Mouse (Mus musculus): Measurements from ENCODE around the gene 4930404H24Rik. TPM values are rescaled to one million over a fixed set of nuclear protein-coding genes. Genes with fewer than 3 reads are reported as not detected.

Gene 4930404H24Rik
- polyA plus RNA-seq (2012; rRNA removed): not detected in 2 replicates

DNA sequence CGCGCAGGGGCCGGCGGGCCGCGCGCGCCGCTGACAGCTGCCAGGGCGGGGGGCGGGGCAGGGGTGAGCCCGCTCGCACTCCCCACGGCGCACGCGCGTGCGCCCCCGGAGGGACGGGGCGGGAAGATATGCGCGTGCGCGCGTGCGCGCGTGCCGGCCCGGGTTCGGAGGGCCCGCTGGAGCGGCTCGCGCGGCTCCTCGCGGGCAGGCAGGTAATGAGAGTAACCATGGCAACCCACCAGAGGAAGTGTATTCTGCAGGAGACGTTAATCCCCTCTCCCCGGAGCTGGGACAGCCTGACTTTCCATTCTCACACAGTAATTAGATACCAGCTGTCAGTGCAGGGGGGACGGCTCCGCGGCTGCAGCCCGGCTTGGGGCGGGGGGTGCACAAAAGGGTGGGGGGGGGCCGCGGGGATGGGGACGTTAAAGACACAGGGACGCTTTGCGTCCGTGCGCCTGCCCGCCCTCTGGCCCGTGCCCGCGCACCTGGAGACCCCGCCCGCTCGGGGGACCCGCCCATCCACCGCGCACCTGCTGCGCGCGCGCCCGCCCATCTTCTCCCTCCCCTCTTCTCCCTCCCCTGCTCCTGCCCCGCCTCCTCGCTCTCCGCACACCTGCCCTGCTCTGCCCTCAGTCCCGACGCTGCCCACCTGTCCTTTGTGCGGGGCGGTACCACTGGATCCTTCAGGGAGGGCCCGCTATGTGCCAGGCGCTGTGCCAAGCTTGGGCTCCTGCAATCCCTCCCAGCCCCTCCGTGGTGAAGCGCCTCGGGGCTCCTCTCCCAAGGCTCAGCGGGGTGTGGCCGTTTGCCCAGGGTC lies at the start of gene 4930404H24Rik:
TSS of gene 4930404H24Rik (plus strand) at position 218 of the 820 bp plus-strand sequence.
- TF ChIP-seq POLR2A (IDR thresholded peaks at IDR 0.05; ENCODE audit: low read depth, low read length) (0 out of 2 replicates have a peak, but pooled peaks have one; percentile 3), CTCF (IDR thresholded peaks at IDR 0.05; ENCODE audit: extremely low read depth, insufficient read length, insufficient replicate concordance, low read depth, low read length) (no peak)
- Histone ChIP-seq H3K27ac (ENCODE audit: insufficient read depth, low read depth, low read length) (no peak within 1 kb of the TSS), H3K4me3 (ENCODE audit: low read depth, low read length) (peak within 1 kb of the TSS; percentile 94), H3K4me1 (ENCODE audit: control insufficient read depth, insufficient read depth, insufficient read length, low read length) (peaks cover 17% of the 10 kb centered on the region), H3K36me3 (ENCODE audit: control insufficient read depth, insufficient read depth, low read length) (no peaks in the 10 kb centered on the region), H3K27me3 (ENCODE audit: control insufficient read depth, insufficient read depth, low read length) (no peaks in the 10 kb centered on the region)
- 2% methylated on average over 81 of the region's 83 CpGs for WGBS

DNA sequence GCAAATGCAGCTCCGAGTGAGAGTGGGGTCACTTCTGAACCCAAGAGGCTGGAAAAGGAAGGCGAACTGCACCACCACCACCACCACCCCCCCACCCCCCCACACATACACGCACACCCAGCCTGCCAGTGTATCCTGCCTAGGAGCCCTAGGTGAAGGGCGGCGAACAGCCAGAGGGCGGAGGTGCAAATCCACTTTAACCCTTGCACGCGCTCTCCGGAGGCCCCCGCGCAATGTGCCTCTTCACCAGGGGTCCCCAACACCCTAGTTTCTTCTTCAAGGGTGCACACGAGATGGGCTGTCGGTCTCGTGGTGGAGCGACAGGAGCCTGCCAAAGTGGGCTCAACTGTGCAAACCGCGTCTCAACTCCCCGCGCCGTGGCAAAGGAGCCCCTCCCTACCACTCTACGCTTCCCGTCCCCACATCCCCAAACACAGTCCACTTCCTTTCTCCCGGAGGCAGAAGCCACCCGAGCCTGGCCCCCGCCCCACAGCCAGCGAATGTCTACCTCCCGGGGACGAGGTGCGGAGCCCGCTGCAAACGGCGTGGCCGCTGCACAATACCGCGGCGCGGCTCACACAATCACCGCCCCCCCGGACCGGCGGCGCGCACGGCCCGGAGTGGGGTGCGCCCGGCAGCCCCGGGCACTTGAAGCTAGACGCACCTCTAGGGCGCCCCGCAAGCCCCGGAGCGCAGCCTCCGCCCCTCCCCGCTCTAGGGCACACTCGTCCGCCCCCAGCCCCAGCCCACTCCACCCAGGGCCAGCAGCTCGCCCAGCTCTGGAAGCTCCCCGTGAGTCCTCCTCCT lies 49.0 kb upstream of the 4930404H24Rik start:
- Histone ChIP-seq H3K4me1 (ENCODE audit: control insufficient read depth, insufficient read depth, insufficient read length, low read length) (peaks cover 24% of the 10 kb centered on the region), H3K27ac (ENCODE audit: insufficient read depth, low read depth, low read length) (peak overlapping the region; percentile 86), H3K27me3 (ENCODE audit: control insufficient read depth, insufficient read depth, low read length) (no peaks in the 10 kb centered on the region), H3K4me3 (ENCODE audit: low read depth, low read length) (peak overlapping the region; percentile 92), H3K36me3 (ENCODE audit: control insufficient read depth, insufficient read depth, low read length) (no peaks in the 10 kb centered on the region)
- WGBS: 1% methylated on average over 59 of the region's 59 CpGs
- TF ChIP-seq POLR2A (IDR thresholded peaks at IDR 0.05; ENCODE audit: low read depth, low read length): no peak
- no peak for TF ChIP-seq CTCF (IDR thresholded peaks at IDR 0.05; ENCODE audit: extremely low read depth, insufficient read length, insufficient replicate concordance, low read depth, low read length)

DNA sequence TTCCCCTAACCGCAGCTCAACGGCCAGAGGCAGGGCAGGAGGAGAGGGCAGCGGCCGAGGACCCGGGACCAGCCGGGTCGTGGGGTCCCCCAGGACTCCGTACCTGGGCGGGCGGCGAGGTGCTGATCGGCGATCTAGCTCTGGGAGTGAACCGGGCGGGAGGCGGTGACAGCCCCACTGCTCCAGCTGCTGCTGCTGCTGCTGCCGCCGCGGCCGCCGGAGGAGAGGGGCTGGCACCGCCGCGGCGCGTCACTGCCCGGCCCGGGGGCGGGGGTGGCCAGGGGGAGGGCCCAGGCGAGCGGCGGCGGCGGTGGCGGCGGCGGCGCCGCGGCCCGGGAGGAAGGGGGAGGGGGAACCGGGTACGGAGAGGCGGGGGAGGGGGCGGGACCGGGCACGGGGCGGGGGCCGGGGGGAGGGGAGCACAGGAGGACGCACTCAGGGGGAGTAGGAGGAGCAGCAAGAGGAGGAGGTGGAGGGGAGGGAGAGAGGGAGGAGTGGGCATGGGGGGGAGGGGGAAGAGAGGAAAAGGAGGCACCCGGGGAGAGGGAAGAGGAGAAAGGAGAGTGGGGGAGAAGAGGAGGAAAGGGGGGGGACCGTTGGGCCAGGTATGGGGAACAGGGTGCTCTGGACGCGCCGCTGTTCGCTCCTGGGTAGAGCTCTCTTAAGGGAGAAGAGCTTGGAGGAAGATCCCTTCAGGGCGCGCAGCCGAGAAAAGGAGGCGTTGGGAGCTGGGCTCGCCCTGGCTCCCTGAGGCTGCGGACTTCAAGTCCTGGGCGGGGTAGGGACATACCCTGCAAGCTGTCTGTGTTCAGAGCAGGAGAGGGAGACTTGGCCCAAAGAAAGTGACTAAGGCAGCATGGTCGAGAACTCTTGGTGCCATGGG lies 48.1 kb upstream of the 4930404H24Rik start:
- Histone ChIP-seq H3K27ac (ENCODE audit: insufficient read depth, low read depth, low read length) (peak overlapping the region; percentile 86), H3K36me3 (ENCODE audit: control insufficient read depth, insufficient read depth, low read length) (no peaks in the 10 kb centered on the region), H3K27me3 (ENCODE audit: control insufficient read depth, insufficient read depth, low read length) (no peaks in the 10 kb centered on the region), H3K4me1 (ENCODE audit: control insufficient read depth, insufficient read depth, insufficient read length, low read length) (peaks cover 24% of the 10 kb centered on the region), H3K4me3 (ENCODE audit: low read depth, low read length) (peak overlapping the region; percentile 92)
- TF ChIP-seq CTCF (IDR thresholded peaks at IDR 0.05; ENCODE audit: extremely low read depth, insufficient read length, insufficient replicate concordance, low read depth, low read length) (no peak), POLR2A (IDR thresholded peaks at IDR 0.05; ENCODE audit: low read depth, low read length) (peak; percentile 50; the same call in 1 of the 2 replicates)
- whole genome bisulfite sequencing: under 1% methylated on average over 47 of the region's 64 CpGs

DNA sequence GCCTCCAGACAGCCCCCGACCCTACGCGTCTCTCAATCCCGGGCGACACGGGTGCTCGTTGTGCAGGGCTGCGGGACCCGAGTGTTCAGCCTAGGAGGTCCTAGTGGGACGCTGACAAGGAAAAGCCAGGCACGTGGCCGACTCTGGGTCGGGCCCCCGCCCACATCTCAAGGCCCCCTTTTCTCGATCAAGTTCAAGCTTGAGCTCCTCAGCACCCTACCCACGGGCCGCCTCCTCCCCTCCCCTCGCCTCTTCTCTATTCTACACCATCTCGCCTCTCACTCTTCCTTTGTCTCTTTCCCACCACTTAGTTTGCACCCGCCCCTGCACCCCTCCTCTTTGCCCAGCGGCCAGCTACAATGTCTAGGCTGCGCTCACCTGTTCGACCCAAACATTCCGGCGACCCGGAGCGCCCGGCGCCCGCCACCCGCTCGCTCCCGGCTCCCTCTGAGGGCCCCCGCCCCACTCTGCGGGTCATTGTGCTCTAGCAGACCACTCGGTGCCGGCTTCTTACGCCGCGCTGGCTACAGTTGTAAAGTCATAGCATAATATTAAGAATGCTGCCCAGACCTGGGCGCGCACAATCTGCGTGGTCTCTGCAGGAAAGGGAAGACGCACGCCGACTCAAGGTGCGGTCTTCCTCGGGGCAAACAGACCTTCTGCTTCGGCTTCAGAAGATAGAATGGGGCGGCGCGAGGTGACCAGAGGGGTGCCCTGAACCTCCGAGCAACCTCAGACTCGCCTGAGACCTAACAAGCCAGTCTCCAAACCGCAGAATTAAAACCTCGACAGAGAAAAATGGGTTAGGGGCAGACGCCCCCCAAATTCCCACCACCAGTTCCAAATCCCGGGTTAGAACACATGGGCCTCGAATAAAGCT lies 47.2 kb upstream of the 4930404H24Rik start:
- no peaks in the 10 kb centered on the region for H3K36me3 ChIP-seq (ENCODE audit: control insufficient read depth, insufficient read depth, low read length)
- H3K4me3 ChIP-seq (ENCODE audit: low read depth, low read length): peak overlapping the region; percentile 59
- WGBS: under 1% methylated on average over 59 of the region's 59 CpGs
- H3K27me3 ChIP-seq (ENCODE audit: control insufficient read depth, insufficient read depth, low read length): no peaks in the 10 kb centered on the region
- no peak for TF ChIP-seq POLR2A (IDR thresholded peaks at IDR 0.05; ENCODE audit: low read depth, low read length)
- no peak for TF ChIP-seq CTCF (IDR thresholded peaks at IDR 0.05; ENCODE audit: extremely low read depth, insufficient read length, insufficient replicate concordance, low read depth, low read length)
- H3K27ac ChIP-seq (ENCODE audit: insufficient read depth, low read depth, low read length): peak overlapping the region; percentile 83
- H3K4me1 ChIP-seq (ENCODE audit: control insufficient read depth, insufficient read depth, insufficient read length, low read length): peaks cover 22% of the 10 kb centered on the region

DNA sequence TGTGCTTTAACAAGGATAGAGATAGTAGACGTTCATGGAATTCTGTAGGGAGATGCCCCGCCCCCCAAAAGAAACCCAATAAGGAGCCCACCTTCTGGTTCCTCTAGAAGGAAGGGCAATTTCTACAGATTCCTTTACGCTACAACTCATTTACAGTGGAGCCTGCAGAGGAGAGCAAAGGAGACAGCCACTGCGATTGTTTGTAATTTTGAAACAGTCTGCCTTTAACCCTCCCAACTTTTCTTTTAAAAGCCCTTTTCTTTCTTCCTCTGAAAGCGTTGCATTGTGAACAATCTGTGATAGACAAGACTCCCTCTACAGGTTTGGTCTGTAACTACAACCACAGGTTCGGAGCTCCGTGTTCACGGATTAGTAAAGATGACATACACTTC lies 46.6 kb upstream of the 4930404H24Rik start:
- TF ChIP-seq CTCF (IDR thresholded peaks at IDR 0.05; ENCODE audit: extremely low read depth, insufficient read length, insufficient replicate concordance, low read depth, low read length) (no peak), POLR2A (IDR thresholded peaks at IDR 0.05; ENCODE audit: low read depth, low read length) (no peak)

DNA sequence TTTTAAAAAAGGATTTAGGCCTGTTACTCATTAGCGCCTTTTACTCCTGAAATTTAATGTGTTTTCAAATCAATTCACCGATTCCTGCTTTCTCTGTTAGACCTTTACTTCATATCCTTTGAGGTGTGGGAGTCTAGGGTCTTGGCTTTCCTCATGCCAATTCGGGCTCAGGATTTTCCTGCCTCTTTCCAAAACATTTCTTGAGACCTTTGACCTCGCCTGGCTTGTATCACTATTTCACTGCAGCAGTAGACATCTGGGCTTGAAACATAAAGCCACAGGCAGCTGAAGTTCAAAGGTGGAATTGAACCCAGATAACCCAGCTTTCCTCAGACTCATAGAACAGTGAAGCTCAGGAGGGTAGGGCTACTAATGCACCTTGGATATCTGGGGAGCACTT lies 46.1 kb upstream of the 4930404H24Rik start:
- peak overlapping the region; percentile 40; the same call in 1 of the 2 replicates for H3K27ac ChIP-seq (ENCODE audit: insufficient read depth, low read depth, low read length)
- WGBS: 19% methylated on average over 4 of the region's 4 CpGs
- TF ChIP-seq CTCF (IDR thresholded peaks at IDR 0.05; ENCODE audit: extremely low read depth, insufficient read length, insufficient replicate concordance, low read depth, low read length) (no peak), POLR2A (IDR thresholded peaks at IDR 0.05; ENCODE audit: low read depth, low read length) (no peak)

More for the DNA sequence above, 46.6 kb upstream of the 4930404H24Rik start:
- under 1% methylated on average over 8 of the region's 8 CpGs for WGBS
- Histone ChIP-seq H3K4me1 (ENCODE audit: control insufficient read depth, insufficient read depth, insufficient read length, low read length) (peaks cover 18% of the 10 kb centered on the region), H3K36me3 (ENCODE audit: control insufficient read depth, insufficient read depth, low read length) (no peaks in the 10 kb centered on the region), H3K27me3 (ENCODE audit: control insufficient read depth, insufficient read depth, low read length) (no peaks in the 10 kb centered on the region), H3K4me3 (ENCODE audit: low read depth, low read length) (peak overlapping the region; percentile 59), H3K27ac (ENCODE audit: insufficient read depth, low read depth, low read length) (no peak overlapping the region)

More for the DNA sequence above, 46.1 kb upstream of the 4930404H24Rik start:
- Histone ChIP-seq H3K36me3 (ENCODE audit: control insufficient read depth, insufficient read depth, low read length) (no peaks in the 10 kb centered on the region), H3K4me3 (ENCODE audit: low read depth, low read length) (no peak overlapping the region), H3K27me3 (ENCODE audit: control insufficient read depth, insufficient read depth, low read length) (no peaks in the 10 kb centered on the region), H3K4me1 (ENCODE audit: control insufficient read depth, insufficient read depth, insufficient read length, low read length) (peaks cover 15% of the 10 kb centered on the region; the same call in 1 of the 2 replicates)
